Mouse (Mus musculus) heart, embryonic 14.5 days (tissue): ENCODE results near the gene Atp2b2. TPM values are rescaled to one million over a fixed set of nuclear protein-coding genes. Genes with fewer than 3 reads are reported as not detected.

Experiments
- ATAC-seq: fragments of 200-750 bp; cut with Nextera tagmentation; 2 replicates; pipeline ENCODE4 v1.8.0; 2017; ENCODE audit warnings: low read depth, moderate TSS enrichment; ENCODE audit not compliant: insufficient number of reproducible peaks, insufficient read depth, low FRiP score
- H3K27ac ChIP-seq, 2 experiments: fragments of 200-500 bp in 1 of 2; fragments of 300-500 bp in 1 of 2; sonication (generic) in 1 of 2; replicated peaks in 1 of 2; 2 replicates each; pipeline ENCODE4 v1.5.1; 2012 to 2014; ENCODE audit warnings: low read depth in 2 of 2, low read length in 2 of 2, control low read depth in 1 of 2, mild to moderate bottlenecking in 1 of 2, mixed read lengths in 1 of 2; ENCODE audit not compliant: control insufficient read depth in 1 of 2, insufficient read depth in 1 of 2
- H3K27me3 ChIP-seq: fragments of 300-500 bp; sonication (generic); 2 replicates; pipeline ENCODE4 v1.6.1; 2014; ENCODE audit warnings: mild to moderate bottlenecking, low read length, control low read depth; ENCODE audit not compliant: control insufficient read depth, insufficient read depth
- H3K36me3 ChIP-seq: fragments of 300-500 bp; sonication (generic); 2 replicates; pipeline ENCODE4 v1.6.1; 2014; ENCODE audit warnings: mild to moderate bottlenecking, control low read depth, low read length, mixed read lengths; ENCODE audit not compliant: control insufficient read depth, insufficient read depth
- H3K4me1 ChIP-seq, 2 experiments: fragments of 200-500 bp in 1 of 2; fragments of 300-500 bp in 1 of 2; sonication (generic) in 1 of 2; 2 replicates each; pipeline ENCODE4 v1.6.1; 2012 to 2014; ENCODE audit warnings: low read length in 2 of 2, control low read depth in 1 of 2, mixed read lengths in 1 of 2; ENCODE audit not compliant: control insufficient read depth in 2 of 2, insufficient read depth in 2 of 2
- H3K4me2 ChIP-seq: fragments of 300-500 bp; sonication (generic); 2 replicates; pipeline ENCODE4 v1.6.1; 2014; ENCODE audit warnings: mild to moderate bottlenecking, low read length
- H3K4me3 ChIP-seq, 2 experiments: fragments of 200-500 bp in 1 of 2; fragments of 300-500 bp in 1 of 2; sonication (generic) in 1 of 2; 2 replicates each; pipeline ENCODE4 v1.5.1; 2012 to 2014; ENCODE audit warnings: low read length in 2 of 2, mild to moderate bottlenecking in 2 of 2, control low read depth in 1 of 2, low read depth in 1 of 2, moderate library complexity in 1 of 2; ENCODE audit not compliant: control insufficient read depth in 1 of 2, insufficient read depth in 1 of 2
- H3K9ac ChIP-seq: fragments of 300-500 bp; sonication (generic); 2 replicates; pipeline ENCODE4 v1.6.1; 2014; ENCODE audit warnings: mild to moderate bottlenecking, low read length
- H3K9me3 ChIP-seq: fragments of 300-500 bp; sonication (generic); 2 replicates; pipeline ENCODE4 v1.6.1; 2016; ENCODE audit warnings: low read length, control low read depth; ENCODE audit not compliant: control insufficient read depth
- WGBS: fragments of 180-500 bp; shearing (Covaris S2); extraction: QIAGEN DNeasy Blood & Tissue Kit; methylation state at CpG from one replicate; pipeline ENCODE4 v1.1.7; 2014; 5-methylcytosine and 5-hydroxymethylcytosine counted together
- polyA plus RNA-seq: library from polyadenylated mRNA; unstranded; fragments of >200 nt; fragmentation: Nextera tagmentation; extraction: Ambion mirVana; gene quantifications from 2 replicates; pipeline ENCODE4 v1.2.1, GENCODE M21; 2014

The Atp2b2 gene
- polyA plus RNA-seq, 1 experiment from 2014 or later = 0.18 TPM

DNA sequence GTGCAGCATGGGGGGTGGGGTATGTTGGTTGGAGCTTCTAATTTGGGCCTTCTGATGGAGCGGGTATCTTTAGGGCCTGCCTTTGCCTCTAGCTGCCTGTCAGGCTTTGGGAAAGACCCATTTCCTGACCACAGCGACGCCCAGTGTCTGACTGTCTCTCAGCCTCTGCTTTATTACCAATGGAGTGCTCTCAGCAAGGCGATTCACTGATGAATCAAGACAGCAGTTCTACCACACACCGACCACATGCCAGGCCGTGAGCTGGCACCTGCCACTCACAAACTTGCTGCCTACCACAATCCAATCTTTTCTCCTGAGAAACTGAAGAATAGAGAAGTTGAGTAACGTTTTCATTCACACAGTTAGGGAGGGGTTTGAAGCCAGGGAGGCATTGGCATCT lies 256.8 kb downstream of the Atp2b2 start:
- 63% methylated on average over 7 of the region's 7 CpGs for WGBS
- H3K4me1 ChIP-seq = peaks cover 10 to 12% of the 10 kb centered on the region in 2 experiments; a peak in 3 of 4 replicates
- no peak for ATAC-seq
- H3K9ac ChIP-seq = no peak overlapping the region
- no peak overlapping the region for H3K27ac ChIP-seq
- no peak overlapping the region for H3K4me3 ChIP-seq
- H3K27me3 ChIP-seq = no peaks in the 10 kb centered on the region
- H3K4me2 ChIP-seq = no peak overlapping the region
- no peaks in the 10 kb centered on the region for H3K9me3 ChIP-seq
- no peaks in the 10 kb centered on the region for H3K36me3 ChIP-seq

DNA sequence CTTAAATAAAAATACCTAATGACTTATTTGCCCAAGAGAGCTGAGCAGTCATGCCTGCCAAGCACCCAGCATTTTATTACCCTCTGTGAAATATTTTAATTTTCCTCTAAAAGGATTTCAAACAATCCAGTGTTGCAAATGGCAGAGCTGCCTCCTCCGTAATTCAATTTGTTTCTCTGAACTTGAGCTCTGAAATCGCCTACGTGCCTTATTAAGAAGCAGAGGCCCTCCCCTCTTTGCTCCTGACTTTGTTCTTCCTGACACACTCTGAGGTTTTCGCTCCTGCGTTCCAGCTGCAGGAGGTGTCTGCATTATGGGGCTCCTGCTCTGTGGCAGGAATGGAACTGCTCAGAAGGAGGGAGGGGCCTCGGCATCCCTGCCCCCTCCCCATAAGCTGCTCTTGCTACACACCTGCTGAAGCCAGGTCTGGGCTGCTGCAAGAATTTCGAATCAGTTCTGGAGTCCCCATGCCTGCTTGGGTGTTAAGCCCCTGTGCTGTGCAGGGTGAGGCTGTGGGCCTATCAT lies 264.1 kb downstream of the Atp2b2 start:
- no peaks in the 10 kb centered on the region; the same call in none of the 2 replicates for H3K27me3 ChIP-seq
- H3K27ac ChIP-seq = no peak overlapping the region
- ATAC-seq = no peak
- H3K4me2 ChIP-seq = no peak overlapping the region
- WGBS = 68% methylated on average over 7 of the region's 7 CpGs
- H3K36me3 ChIP-seq = no peaks in the 10 kb centered on the region
- no peaks in the 10 kb centered on the region for H3K9me3 ChIP-seq
- H3K4me1 ChIP-seq = peaks cover 0 to 6% of the 10 kb centered on the region in 2 experiments; a peak in 1 of 4 replicates
- no peak overlapping the region for H3K9ac ChIP-seq
- no peak overlapping the region for H3K4me3 ChIP-seq

GRCm38 (mm10) chr6:113768804-113769203 lies 273.6 kb downstream of the Atp2b2 start:
- Histone ChIP-seq H3K4me1 (no peaks in the 10 kb centered on the region), H3K4me3 (no peak overlapping the region), H3K36me3 (no peaks in the 10 kb centered on the region), H3K27me3 (peaks cover 6% of the 10 kb centered on the region; the same call in 1 of the 2 replicates), H3K4me2 (no peak overlapping the region), H3K27ac (no peak overlapping the region), H3K9me3 (no peaks in the 10 kb centered on the region), H3K9ac (no peak overlapping the region)
- WGBS = 61% methylated on average over 11 of the region's 11 CpGs
- ATAC-seq = no peak

DNA sequence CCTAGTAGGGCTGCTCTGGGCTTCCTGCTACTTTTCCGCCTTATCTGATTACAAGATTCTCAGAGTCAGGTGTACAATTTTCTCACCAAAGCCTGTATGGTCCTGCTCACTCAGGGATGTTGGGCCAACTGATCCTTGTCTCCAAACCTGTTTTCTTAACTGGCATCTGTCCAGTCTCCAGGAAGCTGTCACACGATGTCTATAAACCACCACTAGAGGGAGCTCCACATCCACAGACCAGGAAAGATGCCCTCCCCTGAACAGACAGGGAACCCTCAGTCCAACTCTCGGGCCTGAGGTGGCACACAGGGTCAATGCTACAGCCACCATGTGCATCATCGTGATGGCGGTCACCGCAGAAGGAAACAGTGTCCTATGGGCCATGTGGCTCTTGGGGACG lies 280.8 kb downstream of the Atp2b2 start:
- ATAC-seq = no peak
- H3K27me3 ChIP-seq = peaks cover 10% of the 10 kb centered on the region; the same call in 1 of the 2 replicates
- H3K27ac ChIP-seq = no peak overlapping the region
- no peak overlapping the region for H3K4me3 ChIP-seq
- no peak overlapping the region for H3K9ac ChIP-seq
- no peaks in the 10 kb centered on the region for H3K4me1 ChIP-seq
- H3K4me2 ChIP-seq = no peak overlapping the region
- 31% methylated on average over 7 of the region's 7 CpGs for whole genome bisulfite sequencing
- no peaks in the 10 kb centered on the region for H3K36me3 ChIP-seq
- no peaks in the 10 kb centered on the region for H3K9me3 ChIP-seq

- no peak overlapping the region for H3K4me3 ChIP-seq
- no peaks in the 10 kb centered on the region for H3K4me1 ChIP-seq
- H3K9me3 ChIP-seq = no peaks in the 10 kb centered on the region
- H3K27me3 ChIP-seq = peaks cover 44% of the 10 kb centered on the region
- H3K9ac ChIP-seq = no peak overlapping the region
- ATAC-seq = no peak
- WGBS = 60% methylated on average over 17 of the region's 17 CpGs
- no peak overlapping the region for H3K27ac ChIP-seq
- no peaks in the 10 kb centered on the region for H3K36me3 ChIP-seq
- H3K4me2 ChIP-seq = no peak overlapping the region
These were observed 293.2 kb downstream of the Atp2b2 start for GRCm38 (mm10) chr6:113749119-113749685.

DNA sequence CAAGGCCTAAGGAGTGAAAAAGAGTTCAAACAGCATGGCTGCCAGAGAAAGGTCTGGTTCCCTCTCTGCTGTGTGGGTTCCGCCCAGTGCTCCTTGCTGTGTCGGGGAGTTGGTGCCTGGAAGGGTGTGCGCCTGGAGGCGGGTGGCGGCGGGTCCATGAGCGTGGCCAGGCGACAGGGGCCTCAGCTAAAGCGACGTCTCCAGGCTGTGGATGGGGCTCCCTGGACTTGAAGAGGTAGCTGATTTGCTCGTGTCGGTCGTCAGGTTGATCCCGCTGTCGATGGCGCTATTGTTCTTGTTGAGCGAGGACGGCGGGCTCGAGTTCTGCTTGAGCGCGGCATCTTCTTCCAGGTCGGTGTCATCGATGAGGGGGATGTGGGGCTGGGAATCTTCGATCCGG lies 294.1 kb downstream of the Atp2b2 start:
- ATAC-seq = no peak
- peak overlapping the region in 1 of 2 experiments; percentile 13; a peak in 2 of 4 replicates for H3K4me3 ChIP-seq
- H3K9me3 ChIP-seq = no peaks in the 10 kb centered on the region
- no peaks in the 10 kb centered on the region for H3K4me1 ChIP-seq
- WGBS = 12% methylated on average over 26 of the region's 26 CpGs
- H3K27ac ChIP-seq = no peak overlapping the region
- peaks cover 44% of the 10 kb centered on the region for H3K27me3 ChIP-seq
- H3K36me3 ChIP-seq = no peaks in the 10 kb centered on the region
- no peak overlapping the region for H3K9ac ChIP-seq
- peak overlapping the region; percentile 32; the same call in 1 of the 2 replicates for H3K4me2 ChIP-seq

DNA sequence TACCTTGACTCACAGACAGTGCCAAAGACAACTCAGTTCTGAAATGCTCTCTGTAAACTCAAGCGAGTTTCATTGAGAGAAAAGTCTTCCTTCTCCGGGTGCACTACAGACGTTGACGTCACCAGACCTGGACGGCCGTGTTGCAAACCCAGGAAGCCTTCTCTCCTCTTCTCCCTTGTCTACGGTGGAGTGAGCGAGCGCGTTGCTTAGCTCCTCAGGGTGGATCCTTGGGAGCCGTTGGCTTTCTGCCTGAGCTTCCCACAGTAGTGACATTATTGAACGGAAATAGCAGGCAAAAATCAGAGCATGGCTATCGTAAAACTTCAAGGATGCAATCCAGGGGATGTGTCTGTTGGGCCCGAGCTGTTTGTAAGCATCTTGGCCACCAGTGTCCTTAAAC lies 295.1 kb downstream of the Atp2b2 start:
- Histone ChIP-seq H3K4me1 (no peaks in the 10 kb centered on the region), H3K27me3 (peaks cover 44% of the 10 kb centered on the region), H3K4me3 (no peak overlapping the region), H3K9ac (no peak overlapping the region), H3K9me3 (no peaks in the 10 kb centered on the region), H3K4me2 (no peak overlapping the region), H3K36me3 (no peaks in the 10 kb centered on the region), H3K27ac (no peak overlapping the region)
- ATAC-seq = no peak
- WGBS = 74% methylated on average over 14 of the region's 14 CpGs

DNA sequence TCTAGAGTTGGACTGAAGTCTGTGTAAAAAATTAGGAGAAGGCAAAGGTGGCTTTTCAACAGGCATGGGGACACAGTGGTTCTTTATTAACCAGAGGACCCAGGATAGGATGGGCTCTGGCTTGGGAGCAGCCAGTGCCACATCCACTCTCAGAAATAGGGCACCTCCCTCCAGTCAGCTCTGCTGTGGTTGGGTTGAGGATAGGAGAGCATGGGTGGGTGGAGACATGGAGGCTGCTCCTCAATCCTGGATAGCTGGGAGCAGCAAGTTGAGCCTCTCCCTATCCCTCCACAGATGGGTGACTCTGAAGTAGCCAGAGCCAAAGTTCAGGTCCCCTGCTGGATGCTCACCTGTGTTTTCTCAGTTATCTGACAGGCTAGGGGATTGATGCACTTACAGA lies 297.3 kb downstream of the Atp2b2 start:
- ATAC-seq = no peak
- no peaks in the 10 kb centered on the region for H3K36me3 ChIP-seq
- no peaks in the 10 kb centered on the region for H3K4me1 ChIP-seq
- no peak overlapping the region for H3K9ac ChIP-seq
- H3K4me3 ChIP-seq = no peak overlapping the region
- peaks cover 34% of the 10 kb centered on the region for H3K27me3 ChIP-seq
- no peaks in the 10 kb centered on the region for H3K9me3 ChIP-seq
- H3K27ac ChIP-seq = no peak overlapping the region
- no peak overlapping the region for H3K4me2 ChIP-seq
